Mouse (Mus musculus): ENCODE measurements at regions not wholly inside any gene's neighbourhood (a gene's known extent, or its start where the extent isn't known, plus 50 kb on each side); places are given as distances from the start of the nearest gene placed in this dataset.

DNA sequence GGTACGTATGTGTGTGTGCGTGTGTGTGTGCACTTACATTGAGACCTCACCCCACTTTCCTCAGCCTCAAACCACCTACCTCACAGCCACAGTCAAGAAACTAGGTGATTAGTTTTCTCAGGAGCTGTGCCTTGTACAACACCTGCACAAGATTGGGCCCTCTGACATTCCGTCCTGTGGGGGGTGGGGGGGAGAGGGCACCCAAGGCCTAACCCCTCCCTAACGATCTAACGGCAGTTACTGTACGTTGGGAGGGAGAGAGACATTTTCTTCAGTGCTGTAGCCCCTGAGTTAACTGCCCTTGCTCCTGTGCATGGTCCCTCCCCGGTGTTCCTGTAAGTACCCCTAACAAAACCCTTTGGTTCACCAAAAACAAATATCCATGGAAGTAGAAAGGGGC is 250.0 kb downstream of the Gadd45g start:
- no peaks in the 10 kb centered on the region for H3K27me3 ChIP-seq (ENCODE audit: control insufficient read depth, insufficient read depth, low read length)
- H3K27ac ChIP-seq: no peak overlapping the region
- H3K9me3 ChIP-seq (ENCODE audit: control insufficient read depth, low read length): no peaks in the 10 kb centered on the region
- H3K4me3 ChIP-seq (replicated peaks; ENCODE audit: low read length): no peak overlapping the region
- no peak overlapping the region for H3K4me2 ChIP-seq (replicated peaks)
- no peaks in the 10 kb centered on the region for H3K4me1 ChIP-seq (replicated peaks; ENCODE audit: control insufficient read depth, insufficient read depth, low read length)
- DNase-seq (ENCODE audit: low spot score) (no peak), ATAC-seq (ENCODE audit: low FRiP score) (no peak)
- no peak overlapping the region for H3K9ac ChIP-seq
- 87% methylated on average over 7 of the region's 7 CpGs for WGBS
- no peaks in the 10 kb centered on the region for H3K36me3 ChIP-seq (replicated peaks; ENCODE audit: control insufficient read depth, insufficient read depth)

DNA sequence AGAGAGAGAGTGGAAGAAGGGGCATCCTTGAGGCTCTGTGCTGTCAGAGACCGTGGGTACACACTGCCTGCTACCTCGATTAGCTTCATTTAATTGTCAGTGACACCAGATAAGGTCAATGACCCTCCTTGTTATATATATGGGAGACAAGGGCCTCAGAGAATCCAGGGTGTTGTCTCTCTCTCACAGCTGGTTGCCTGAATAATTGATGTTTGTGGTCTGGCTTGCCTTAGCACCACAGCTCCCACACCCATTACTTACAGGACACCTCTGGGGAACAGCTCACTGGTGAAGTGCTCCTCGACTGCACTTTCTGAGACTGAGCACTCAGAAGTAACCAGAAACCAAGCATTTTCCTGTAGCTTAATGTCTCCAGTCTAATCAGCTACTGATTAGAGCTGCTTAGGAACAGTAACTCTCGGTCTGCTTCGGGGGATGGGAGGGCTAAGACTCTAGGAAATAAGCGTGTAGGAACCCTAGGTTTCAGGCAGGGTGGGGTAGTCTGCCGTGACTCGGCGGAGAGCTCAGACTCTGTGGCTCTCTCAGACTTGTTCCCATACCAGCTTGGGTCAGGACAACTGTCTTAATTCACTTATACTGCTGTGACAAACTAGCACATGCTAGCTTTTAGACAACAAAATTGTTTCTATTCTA is 259.6 kb downstream of the Gadd45g start:
- Histone ChIP-seq H3K36me3 (replicated peaks; ENCODE audit: control insufficient read depth, insufficient read depth) (no peaks in the 10 kb centered on the region), H3K4me2 (replicated peaks) (no peak overlapping the region), H3K9ac (no peak overlapping the region), H3K27me3 (ENCODE audit: control insufficient read depth, insufficient read depth, low read length) (no peaks in the 10 kb centered on the region), H3K9me3 (ENCODE audit: control insufficient read depth, low read length) (no peaks in the 10 kb centered on the region), H3K27ac (no peak overlapping the region), H3K4me3 (replicated peaks; ENCODE audit: low read length) (no peak overlapping the region), H3K4me1 (replicated peaks; ENCODE audit: control insufficient read depth, insufficient read depth, low read length) (peaks cover 24% of the 10 kb centered on the region)
- no peak for DNase-seq (ENCODE audit: low spot score)
- WGBS: 45% methylated on average over 9 of the region's 9 CpGs
- ATAC-seq (ENCODE audit: low FRiP score): no peak

DNA sequence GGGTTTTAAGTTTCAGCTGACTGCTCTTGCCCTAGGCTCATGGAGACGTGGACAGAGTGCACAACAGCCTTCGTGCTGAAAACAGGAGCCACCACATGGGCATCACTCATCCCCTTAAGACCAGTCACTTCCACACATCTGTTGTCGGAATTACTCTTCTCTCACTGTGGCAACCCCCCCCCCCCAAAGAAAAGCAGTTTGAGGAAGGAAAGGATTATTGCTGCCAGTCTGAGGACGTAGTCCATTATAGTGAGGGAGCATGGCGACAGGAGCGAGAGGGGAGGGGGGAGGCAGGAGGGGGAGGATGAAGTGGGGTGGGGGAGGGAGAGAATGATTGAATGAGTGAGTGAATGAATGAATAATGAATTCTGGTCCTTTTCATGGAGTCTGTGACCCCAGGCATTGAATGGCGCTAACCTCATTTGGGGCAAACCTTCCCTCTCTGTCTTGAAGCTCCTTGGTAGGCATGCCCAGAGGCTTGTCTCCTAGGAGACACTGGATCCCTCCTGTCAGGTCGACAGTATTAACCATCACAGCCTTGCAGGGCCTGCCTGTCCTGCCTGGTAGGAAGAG is 262.0 kb downstream of the Gadd45g start:
- peak; percentile 71; the same call in 1 of the 2 replicates for ATAC-seq (ENCODE audit: low FRiP score)
- no peaks in the 10 kb centered on the region for H3K27me3 ChIP-seq (ENCODE audit: control insufficient read depth, insufficient read depth, low read length)
- H3K4me3 ChIP-seq (replicated peaks; ENCODE audit: low read length): no peak overlapping the region
- WGBS: 12% methylated on average over 8 of the region's 8 CpGs
- no peaks in the 10 kb centered on the region for H3K9me3 ChIP-seq (ENCODE audit: control insufficient read depth, low read length)
- no peak overlapping the region for H3K9ac ChIP-seq
- peaks cover 24% of the 10 kb centered on the region for H3K4me1 ChIP-seq (replicated peaks; ENCODE audit: control insufficient read depth, insufficient read depth, low read length)
- H3K27ac ChIP-seq: peak overlapping the region; percentile 16; the same call in 1 of the 2 replicates
- DNase-seq (ENCODE audit: low spot score): no peak
- no peaks in the 10 kb centered on the region for H3K36me3 ChIP-seq (replicated peaks; ENCODE audit: control insufficient read depth, insufficient read depth)
- H3K4me2 ChIP-seq (replicated peaks): no peak overlapping the region

DNA sequence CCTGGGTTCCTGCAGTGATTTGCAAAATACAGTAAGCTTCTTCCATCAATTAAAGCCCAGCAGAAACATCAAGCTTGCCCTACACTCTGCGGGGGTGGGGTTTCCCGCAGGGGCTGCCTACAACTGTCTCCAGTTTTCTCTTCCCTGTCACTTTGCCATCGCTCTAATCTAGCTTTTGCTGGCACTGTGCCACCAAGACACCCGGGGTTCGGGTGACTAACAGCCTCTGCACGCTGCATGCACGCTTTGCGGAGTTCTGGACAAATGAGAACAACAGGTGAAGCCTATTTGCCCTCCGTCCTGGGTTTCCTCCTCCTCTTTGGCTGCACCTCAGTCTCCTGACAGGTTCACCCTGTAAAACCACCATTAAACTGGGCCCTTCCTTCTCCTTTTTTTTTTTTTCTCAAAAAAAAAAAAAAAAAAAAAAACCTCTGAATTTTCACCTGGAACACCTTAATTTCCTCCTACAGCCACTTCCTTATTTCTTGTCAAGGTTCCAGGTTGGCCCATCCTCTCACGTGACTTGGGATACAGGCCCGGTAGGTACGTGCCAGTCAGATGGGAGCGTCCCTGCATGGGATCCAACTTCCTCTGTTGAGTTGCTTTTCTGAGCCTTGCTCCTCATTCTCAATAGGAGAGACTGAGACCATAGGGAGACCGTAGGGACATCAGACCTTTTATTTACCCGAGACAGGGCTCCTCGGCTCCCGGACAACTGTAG is 262.7 kb downstream of the Gadd45g start:
- ATAC-seq (ENCODE audit: low FRiP score): peak; percentile 29; the same call in 1 of the 2 replicates
- Histone ChIP-seq H3K9me3 (ENCODE audit: control insufficient read depth, low read length) (no peaks in the 10 kb centered on the region), H3K9ac (no peak overlapping the region), H3K27me3 (ENCODE audit: control insufficient read depth, insufficient read depth, low read length) (no peaks in the 10 kb centered on the region), H3K4me2 (replicated peaks) (no peak overlapping the region), H3K4me3 (replicated peaks; ENCODE audit: low read length) (no peak overlapping the region), H3K36me3 (replicated peaks; ENCODE audit: control insufficient read depth, insufficient read depth) (no peaks in the 10 kb centered on the region), H3K27ac (peak overlapping the region; percentile 16; the same call in 1 of the 2 replicates), H3K4me1 (replicated peaks; ENCODE audit: control insufficient read depth, insufficient read depth, low read length) (peaks cover 24% of the 10 kb centered on the region)
- DNase-seq (ENCODE audit: low spot score): peak; percentile 49
- 48% methylated on average over 17 of the region's 17 CpGs for WGBS

DNA sequence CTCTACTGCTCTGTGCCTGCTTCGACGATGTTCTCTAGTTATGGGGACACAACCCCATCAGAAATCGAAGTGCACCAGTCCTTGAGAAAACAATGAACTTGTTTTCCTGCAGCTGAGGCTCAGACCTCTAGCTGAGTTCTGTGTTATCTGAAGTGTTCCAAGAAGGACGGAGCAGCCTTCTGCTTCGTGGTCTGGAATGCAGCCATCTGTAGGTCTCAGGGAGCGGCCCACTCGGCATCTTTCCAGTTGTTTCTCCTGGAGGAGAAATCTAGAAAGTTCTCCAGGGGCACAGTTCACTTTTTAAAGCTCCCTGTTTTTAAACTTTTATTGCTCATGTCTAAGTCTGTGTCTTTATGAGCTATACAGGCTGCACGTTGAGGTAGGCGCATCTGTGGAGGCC is 264.3 kb downstream of the Gadd45g start:
- ATAC-seq (ENCODE audit: low FRiP score) (no peak), DNase-seq (ENCODE audit: low spot score) (no peak)
- Histone ChIP-seq H3K27me3 (ENCODE audit: control insufficient read depth, insufficient read depth, low read length) (no peaks in the 10 kb centered on the region), H3K4me1 (replicated peaks; ENCODE audit: control insufficient read depth, insufficient read depth, low read length) (peaks cover 24% of the 10 kb centered on the region), H3K9ac (no peak overlapping the region), H3K4me2 (replicated peaks) (no peak overlapping the region), H3K9me3 (ENCODE audit: control insufficient read depth, low read length) (no peaks in the 10 kb centered on the region), H3K4me3 (replicated peaks; ENCODE audit: low read length) (no peak overlapping the region), H3K27ac (no peak overlapping the region), H3K36me3 (replicated peaks; ENCODE audit: control insufficient read depth, insufficient read depth) (no peaks in the 10 kb centered on the region)
- 70% methylated on average over 9 of the region's 9 CpGs for WGBS

DNA sequence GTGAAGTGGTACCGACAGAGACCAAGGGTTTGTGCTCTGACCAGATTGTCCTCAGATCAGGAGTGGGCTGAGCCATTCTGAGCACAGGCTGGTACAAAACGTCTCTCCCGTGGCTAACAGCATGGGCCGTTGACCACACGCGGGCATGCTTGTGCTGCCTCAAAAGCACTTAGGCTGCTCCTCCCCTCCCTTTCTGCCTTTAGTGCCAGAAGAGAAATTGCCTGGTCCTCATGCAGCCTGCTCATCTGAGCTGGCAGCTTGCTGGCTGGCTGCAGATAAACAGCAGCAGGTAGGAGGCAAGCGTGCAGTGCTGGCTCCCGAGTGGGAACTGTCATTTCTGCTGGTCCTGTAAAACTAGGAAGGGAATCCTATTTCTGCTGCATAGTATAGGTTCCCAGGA is 267.1 kb downstream of the Gadd45g start:
- H3K27ac ChIP-seq: 0 out of 2 replicates have a peak overlapping the region, but pooled peaks have one; percentile 29
- DNase-seq (ENCODE audit: low spot score): peak; percentile 54
- no peak overlapping the region for H3K9ac ChIP-seq
- H3K4me1 ChIP-seq (replicated peaks; ENCODE audit: control insufficient read depth, insufficient read depth, low read length): peaks cover 10% of the 10 kb centered on the region
- no peaks in the 10 kb centered on the region for H3K9me3 ChIP-seq (ENCODE audit: control insufficient read depth, low read length)
- no peak overlapping the region for H3K4me3 ChIP-seq (replicated peaks; ENCODE audit: low read length)
- 26% methylated on average over 8 of the region's 8 CpGs for WGBS
- no peak overlapping the region for H3K4me2 ChIP-seq (replicated peaks)
- peak; percentile 26 for ATAC-seq (ENCODE audit: low FRiP score)
- no peaks in the 10 kb centered on the region for H3K27me3 ChIP-seq (ENCODE audit: control insufficient read depth, insufficient read depth, low read length)
- H3K36me3 ChIP-seq (replicated peaks; ENCODE audit: control insufficient read depth, insufficient read depth): no peaks in the 10 kb centered on the region

DNA sequence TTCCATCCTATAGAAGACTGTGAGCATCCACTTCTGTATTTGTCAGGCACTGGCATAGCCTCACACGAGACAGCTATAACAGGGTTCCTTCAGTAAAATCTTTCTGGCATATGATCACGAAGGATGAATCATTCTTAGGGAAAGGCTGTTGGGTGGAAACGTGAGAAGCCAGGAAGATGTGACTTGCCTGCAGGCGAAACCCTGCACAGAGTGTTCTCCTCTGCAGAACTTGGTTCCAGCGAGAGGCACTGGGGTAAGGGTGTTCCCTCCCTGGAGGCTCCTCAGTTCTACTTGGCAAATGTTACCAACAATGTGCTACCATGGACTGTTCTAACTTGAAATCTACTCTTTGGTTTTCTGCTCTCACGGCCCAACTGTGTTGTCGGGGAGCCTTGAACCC is 268.0 kb downstream of the Gadd45g start:
- no peaks in the 10 kb centered on the region for H3K9me3 ChIP-seq (ENCODE audit: control insufficient read depth, low read length)
- H3K4me3 ChIP-seq (replicated peaks; ENCODE audit: low read length): no peak overlapping the region
- H3K9ac ChIP-seq: no peak overlapping the region
- no peak overlapping the region for H3K4me2 ChIP-seq (replicated peaks)
- ATAC-seq (ENCODE audit: low FRiP score) (no peak), DNase-seq (ENCODE audit: low spot score) (no peak)
- H3K27me3 ChIP-seq (ENCODE audit: control insufficient read depth, insufficient read depth, low read length): no peaks in the 10 kb centered on the region
- H3K36me3 ChIP-seq (replicated peaks; ENCODE audit: control insufficient read depth, insufficient read depth): no peaks in the 10 kb centered on the region
- H3K27ac ChIP-seq: no peak overlapping the region
- H3K4me1 ChIP-seq (replicated peaks; ENCODE audit: control insufficient read depth, insufficient read depth, low read length): peaks cover under 1% of the 10 kb centered on the region
- 94% methylated on average over 7 of the region's 7 CpGs for WGBS

DNA sequence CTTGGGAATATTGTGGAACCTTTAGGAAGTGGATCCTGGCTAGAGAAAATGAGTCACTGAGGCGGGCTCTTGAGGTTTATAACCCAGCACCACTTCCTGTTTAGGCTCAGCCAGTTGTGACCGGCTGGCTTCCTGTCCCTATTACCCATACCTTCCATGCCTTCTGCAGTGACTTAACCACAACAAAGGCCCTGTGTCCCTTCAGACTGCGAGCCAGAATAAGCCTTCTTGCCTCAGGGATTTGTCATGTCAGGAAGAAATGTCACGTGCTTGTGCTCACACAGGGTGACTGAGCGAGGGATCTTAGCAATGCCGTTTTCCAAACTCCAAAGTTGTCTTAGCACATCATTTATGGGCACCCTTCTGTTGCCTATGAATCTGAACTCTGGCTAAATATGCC is 268.5 kb downstream of the Gadd45g start:
- Histone ChIP-seq H3K27me3 (ENCODE audit: control insufficient read depth, insufficient read depth, low read length) (no peaks in the 10 kb centered on the region), H3K4me2 (replicated peaks) (no peak overlapping the region), H3K9me3 (ENCODE audit: control insufficient read depth, low read length) (no peaks in the 10 kb centered on the region), H3K9ac (no peak overlapping the region), H3K27ac (no peak overlapping the region), H3K4me1 (replicated peaks; ENCODE audit: control insufficient read depth, insufficient read depth, low read length) (no peaks in the 10 kb centered on the region; the same call in 1 of the 2 replicates), H3K36me3 (replicated peaks; ENCODE audit: control insufficient read depth, insufficient read depth) (no peaks in the 10 kb centered on the region), H3K4me3 (replicated peaks; ENCODE audit: low read length) (no peak overlapping the region)
- 92% methylated on average over 6 of the region's 6 CpGs for WGBS
- ATAC-seq (ENCODE audit: low FRiP score) (no peak), DNase-seq (ENCODE audit: low spot score) (no peak)

DNA sequence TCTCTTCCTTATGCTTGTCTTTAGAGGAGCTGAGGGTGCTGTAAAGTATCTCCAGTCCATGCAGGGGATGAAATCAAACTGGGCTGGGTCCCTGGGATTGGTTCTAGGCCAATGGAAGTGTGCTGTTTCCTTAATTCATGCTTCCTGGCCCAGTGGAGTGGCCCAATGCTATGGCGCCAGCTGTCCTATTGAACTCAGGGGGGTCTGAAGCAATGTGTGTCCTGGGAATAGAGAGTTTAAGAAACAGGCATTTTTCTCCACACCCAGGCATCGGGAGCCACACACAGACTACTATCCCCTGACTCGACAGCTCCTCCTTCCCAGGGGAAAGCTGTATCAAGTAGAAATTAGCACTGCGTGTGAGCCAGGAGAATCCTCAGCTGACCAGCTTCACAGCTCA is 269.8 kb downstream of the Gadd45g start:
- H3K4me1 ChIP-seq (replicated peaks; ENCODE audit: control insufficient read depth, insufficient read depth, low read length): no peaks in the 10 kb centered on the region; the same call in 1 of the 2 replicates
- no peak overlapping the region for H3K27ac ChIP-seq
- H3K9me3 ChIP-seq (ENCODE audit: control insufficient read depth, low read length): no peaks in the 10 kb centered on the region
- H3K4me2 ChIP-seq (replicated peaks): no peak overlapping the region
- H3K27me3 ChIP-seq (ENCODE audit: control insufficient read depth, insufficient read depth, low read length): no peaks in the 10 kb centered on the region
- 40% methylated on average over 4 of the region's 4 CpGs for WGBS
- DNase-seq (ENCODE audit: low spot score): no peak
- H3K36me3 ChIP-seq (replicated peaks; ENCODE audit: control insufficient read depth, insufficient read depth): no peaks in the 10 kb centered on the region
- H3K9ac ChIP-seq: no peak overlapping the region
- no peak for ATAC-seq (ENCODE audit: low FRiP score)
- H3K4me3 ChIP-seq (replicated peaks; ENCODE audit: low read length): no peak overlapping the region
